Mouse (Mus musculus) forebrain, embryonic 13.5 days (tissue): ENCODE data around the gene Shank2. TPM values are rescaled to one million over a fixed set of nuclear protein-coding genes. Genes with fewer than 3 reads are reported as not detected.

ENCODE experiments used
- ATAC-seq: fragments of 200-750 bp; cut with Nextera tagmentation; 2 replicates; pipeline ENCODE4 v1.8.0; 2017
- H3K27ac ChIP-seq: fragments of 300-500 bp; sonication (generic); 2 replicates; pipeline ENCODE4 v1.5.1; 2015; ENCODE audit warnings: inconsistent platforms, mild to moderate bottlenecking, moderate library complexity
- H3K27me3 ChIP-seq: fragments of 300-500 bp; sonication (generic); 2 replicates; pipeline ENCODE4 v1.6.1; 2015; ENCODE audit warnings: mild to moderate bottlenecking, inconsistent platforms
- H3K36me3 ChIP-seq: fragments of 300-500 bp; sonication (generic); 2 replicates; pipeline ENCODE4 v1.6.1; 2015; ENCODE audit warnings: mild to moderate bottlenecking, inconsistent platforms; ENCODE audit not compliant: poor library complexity, severe bottlenecking
- H3K4me1 ChIP-seq: fragments of 300-500 bp; sonication (generic); 2 replicates; pipeline ENCODE4 v1.6.1; 2015; ENCODE audit warnings: inconsistent platforms
- H3K4me2 ChIP-seq: fragments of 300-500 bp; sonication (generic); 2 replicates; pipeline ENCODE4 v1.6.1; 2015; ENCODE audit warnings: inconsistent platforms, mild to moderate bottlenecking, moderate library complexity
- H3K4me3 ChIP-seq: fragments of 300-500 bp; sonication (generic); 2 replicates; pipeline ENCODE4 v1.5.1; 2015; ENCODE audit warnings: mild to moderate bottlenecking, inconsistent platforms
- H3K9ac ChIP-seq: fragments of 300-500 bp; sonication (generic); 2 replicates; pipeline ENCODE4 v1.6.1; 2015; ENCODE audit warnings: mild to moderate bottlenecking, inconsistent platforms
- H3K9me3 ChIP-seq: fragments of 300-500 bp; sonication (generic); replicated peaks from 2 replicates; pipeline ENCODE4 v1.6.1; 2016; ENCODE audit warnings: inconsistent platforms
- WGBS: fragments of 180-500 bp; shearing (Covaris S2); methylation state at CpG from one replicate; pipeline ENCODE4 v1.1.7; 2015; 5-methylcytosine and 5-hydroxymethylcytosine counted together
- polyA plus RNA-seq: library from polyadenylated mRNA; unstranded; fragments of >200 nt; fragmentation: Nextera tagmentation; extraction: Ambion mirVana; gene quantifications from 2 replicates; pipeline ENCODE4 v1.2.1, GENCODE M21; 2015

Gene Shank2
- polyA plus RNA-seq, 1 experiment from 2014 or later = 4.1 TPM

GRCm38 (mm10) chr7:144336626-144337025 lies 334.9 kb downstream of the Shank2 start:
- H3K9ac ChIP-seq = no peak overlapping the region
- no peaks in the 10 kb centered on the region for H3K36me3 ChIP-seq
- no peak overlapping the region for H3K4me3 ChIP-seq
- ATAC-seq = no peak
- no peaks in the 10 kb centered on the region for H3K27me3 ChIP-seq
- H3K4me1 ChIP-seq = no peaks in the 10 kb centered on the region
- no peak overlapping the region for H3K4me2 ChIP-seq
- no peak overlapping the region for H3K27ac ChIP-seq
- H3K9me3 ChIP-seq = no peaks in the 10 kb centered on the region

- no peaks in the 10 kb centered on the region for H3K36me3 ChIP-seq
- H3K4me3 ChIP-seq = no peak overlapping the region
- H3K9ac ChIP-seq = no peak overlapping the region
- no peak for ATAC-seq
- WGBS = 88% methylated on average over 5 of the region's 5 CpGs
- H3K9me3 ChIP-seq = no peaks in the 10 kb centered on the region
- no peaks in the 10 kb centered on the region for H3K27me3 ChIP-seq
- no peaks in the 10 kb centered on the region for H3K4me1 ChIP-seq
- no peak overlapping the region for H3K4me2 ChIP-seq
- H3K27ac ChIP-seq = no peak overlapping the region
Measured at GRCm38 (mm10) chr7:144338694-144339093, 337.0 kb downstream of the Shank2 start.

- WGBS = 92% methylated on average over 6 of the region's 6 CpGs
Measured at GRCm38 (mm10) chr7:144340376-144340775, 338.6 kb downstream of the Shank2 start.

DNA sequence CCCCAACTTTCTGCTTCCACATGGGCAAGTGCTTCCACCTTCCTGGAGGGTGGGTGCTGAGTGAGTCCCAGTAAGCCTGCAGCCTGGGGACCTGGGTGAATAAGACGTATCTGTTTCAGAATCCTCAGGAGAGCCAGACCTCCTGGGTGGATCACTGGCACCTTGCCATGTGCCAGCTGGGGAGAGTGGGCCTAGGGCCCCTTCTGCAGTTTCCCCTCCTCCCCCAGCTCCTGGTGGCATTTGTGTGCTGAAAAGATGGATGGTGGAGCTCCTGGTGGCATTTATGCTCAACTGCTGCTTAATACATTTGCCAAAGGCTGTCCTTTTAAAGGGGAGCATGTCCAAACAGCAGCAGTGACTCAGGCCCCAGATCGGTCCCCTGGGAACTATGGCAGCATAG lies 364.4 kb downstream of the Shank2 start:
- Histone ChIP-seq H3K36me3 (0 out of 2 replicates have a peak, but pooled peaks cover under 1% of the 10 kb centered on the region), H3K4me3 (no peak overlapping the region), H3K9ac (no peak overlapping the region), H3K27me3 (no peaks in the 10 kb centered on the region), H3K9me3 (peaks cover 1% of the 10 kb centered on the region; the same call in 1 of the 2 replicates), H3K4me1 (no peaks in the 10 kb centered on the region), H3K4me2 (no peak overlapping the region), H3K27ac (no peak overlapping the region)
- 78% methylated on average over 2 of the region's 2 CpGs for WGBS
- no peak for ATAC-seq

More at GRCm38 (mm10) chr7:144340376-144340775, 338.6 kb downstream of the Shank2 start:
- Histone ChIP-seq H3K9ac (no peak overlapping the region), H3K4me3 (no peak overlapping the region), H3K9me3 (no peaks in the 10 kb centered on the region), H3K36me3 (no peaks in the 10 kb centered on the region), H3K4me1 (no peaks in the 10 kb centered on the region), H3K4me2 (no peak overlapping the region), H3K27me3 (no peaks in the 10 kb centered on the region), H3K27ac (no peak overlapping the region)
- no peak for ATAC-seq

DNA sequence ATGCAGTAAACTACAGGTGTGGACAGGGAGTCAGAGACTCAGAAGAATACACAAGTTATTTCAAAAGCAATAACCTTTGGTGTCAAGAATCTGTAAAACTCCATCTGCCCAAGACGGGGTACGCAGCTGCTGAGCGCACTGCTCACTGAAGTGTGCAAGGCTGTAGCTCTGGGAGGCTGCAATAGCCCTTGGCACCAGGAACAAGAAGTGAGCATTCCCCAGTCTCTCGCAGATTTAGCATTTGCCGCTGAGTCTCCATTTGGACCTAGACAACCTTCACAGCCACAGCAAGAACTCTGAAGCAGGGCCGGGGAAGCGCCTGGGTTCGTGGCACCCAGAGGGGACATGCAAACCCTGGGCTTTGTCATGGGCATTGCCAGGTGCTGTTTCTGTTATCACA lies 371.3 kb downstream of the Shank2 start:
- Histone ChIP-seq H3K9ac (no peak overlapping the region), H3K9me3 (peaks cover 4% of the 10 kb centered on the region; the same call in 1 of the 2 replicates), H3K36me3 (0 out of 2 replicates have a peak, but pooled peaks cover 4% of the 10 kb centered on the region), H3K4me1 (no peaks in the 10 kb centered on the region), H3K27ac (no peak overlapping the region), H3K27me3 (no peaks in the 10 kb centered on the region), H3K4me3 (no peak overlapping the region), H3K4me2 (no peak overlapping the region)
- WGBS = 92% methylated on average over 8 of the region's 8 CpGs
- no peak for ATAC-seq

DNA sequence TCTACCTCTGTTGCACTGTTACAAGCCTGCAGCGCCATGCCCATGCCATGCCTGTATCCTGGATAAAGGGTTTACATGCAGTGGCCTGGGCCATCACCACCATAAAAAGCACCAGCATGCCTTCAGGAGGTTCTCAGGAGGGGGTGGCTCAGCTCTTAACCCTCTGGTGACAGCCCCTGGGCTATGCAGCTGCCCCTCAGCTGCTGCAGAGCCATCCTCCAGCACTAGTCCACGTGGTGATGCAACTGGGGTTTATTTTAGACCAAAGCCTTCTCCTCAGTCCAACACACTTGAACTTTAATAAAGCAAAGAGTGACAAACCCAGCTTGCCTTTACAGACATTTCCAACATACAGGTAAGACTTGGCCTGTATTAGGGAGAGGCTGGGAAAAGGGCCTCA lies 373.8 kb downstream of the Shank2 start:
- H3K27ac ChIP-seq = no peak overlapping the region
- H3K4me2 ChIP-seq = no peak overlapping the region
- peaks cover 4% of the 10 kb centered on the region; the same call in 1 of the 2 replicates for H3K9me3 ChIP-seq
- ATAC-seq = no peak
- no peak overlapping the region for H3K9ac ChIP-seq
- peaks cover 10% of the 10 kb centered on the region for H3K4me1 ChIP-seq
- H3K4me3 ChIP-seq = no peak overlapping the region
- no peaks in the 10 kb centered on the region for H3K27me3 ChIP-seq
- WGBS = 74% methylated on average over 2 of the region's 2 CpGs
- H3K36me3 ChIP-seq = 0 out of 2 replicates have a peak, but pooled peaks cover 4% of the 10 kb centered on the region

GRCm38 (mm10) chr7:144378254-144378653 lies 376.5 kb downstream of the Shank2 start:
- H3K4me3 ChIP-seq = no peak overlapping the region
- no peak overlapping the region for H3K9ac ChIP-seq
- no peak for ATAC-seq
- no peaks in the 10 kb centered on the region for H3K36me3 ChIP-seq
- H3K4me1 ChIP-seq = peaks cover 10% of the 10 kb centered on the region
- no peak overlapping the region for H3K27ac ChIP-seq
- H3K4me2 ChIP-seq = no peak overlapping the region
- no peaks in the 10 kb centered on the region for H3K27me3 ChIP-seq
- no peaks in the 10 kb centered on the region for H3K9me3 ChIP-seq
- WGBS = 87% methylated on average over 4 of the region's 4 CpGs

DNA sequence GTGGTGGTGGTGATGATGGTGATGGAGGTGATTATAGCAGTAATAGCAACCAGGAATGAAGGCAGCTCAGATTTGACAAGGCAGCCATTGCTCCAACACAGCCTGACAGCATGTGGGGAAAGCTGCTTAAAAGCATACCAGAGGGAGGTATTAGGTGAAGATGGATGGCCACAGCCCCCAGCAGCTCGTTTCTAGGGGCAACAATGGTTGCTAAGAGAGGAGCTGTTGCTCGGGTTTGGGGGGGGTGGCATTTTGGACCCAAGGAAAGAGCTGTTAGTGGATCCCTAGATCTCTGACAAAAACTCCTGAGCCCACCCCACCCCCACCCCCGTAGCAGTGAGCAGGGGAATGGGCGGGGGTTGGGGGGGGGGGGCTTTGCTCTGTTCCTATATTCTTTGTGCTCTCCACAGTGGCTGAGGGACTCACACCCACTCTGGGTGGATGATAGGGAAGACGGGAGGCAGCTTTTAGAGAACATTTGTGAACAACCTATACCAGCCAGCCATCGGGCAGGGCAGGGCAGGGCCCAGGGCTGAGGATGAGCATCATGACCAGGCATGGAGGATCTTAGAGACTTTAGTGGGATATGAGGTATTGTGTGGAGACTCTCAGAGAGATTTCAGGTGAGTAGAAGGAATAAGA lies 377.6 kb downstream of the Shank2 start:
- Histone ChIP-seq H3K27me3 (no peaks in the 10 kb centered on the region), H3K4me3 (no peak overlapping the region), H3K4me1 (peaks cover 10% of the 10 kb centered on the region), H3K36me3 (no peaks in the 10 kb centered on the region), H3K9me3 (no peaks in the 10 kb centered on the region), H3K27ac (no peak overlapping the region), H3K9ac (no peak overlapping the region), H3K4me2 (no peak overlapping the region)
- no peak for ATAC-seq
- 36% methylated on average over 6 of the region's 6 CpGs for WGBS

GRCm38 (mm10) chr7:144381588-144381987 lies 379.9 kb downstream of the Shank2 start:
- 77% methylated on average over 10 of the region's 10 CpGs for WGBS
- H3K4me2 ChIP-seq = no peak overlapping the region
- ATAC-seq = no peak
- H3K27ac ChIP-seq = no peak overlapping the region
- H3K9me3 ChIP-seq = no peaks in the 10 kb centered on the region
- H3K9ac ChIP-seq = no peak overlapping the region
- H3K4me1 ChIP-seq = peaks cover 10% of the 10 kb centered on the region
- no peaks in the 10 kb centered on the region for H3K27me3 ChIP-seq
- H3K4me3 ChIP-seq = no peak overlapping the region
- no peaks in the 10 kb centered on the region for H3K36me3 ChIP-seq

GRCm38 (mm10) chr7:144387537-144387936 lies 385.8 kb downstream of the Shank2 start:
- 89% methylated on average over 6 of the region's 6 CpGs for WGBS
- H3K27ac ChIP-seq = no peak overlapping the region
- no peak overlapping the region for H3K9ac ChIP-seq
- H3K4me1 ChIP-seq = no peaks in the 10 kb centered on the region
- no peak overlapping the region for H3K4me2 ChIP-seq
- ATAC-seq = no peak
- no peaks in the 10 kb centered on the region for H3K36me3 ChIP-seq
- H3K27me3 ChIP-seq = no peaks in the 10 kb centered on the region
- no peak overlapping the region for H3K4me3 ChIP-seq
- H3K9me3 ChIP-seq = no peaks in the 10 kb centered on the region

- no peaks in the 10 kb centered on the region for H3K4me1 ChIP-seq
- H3K4me3 ChIP-seq = no peak overlapping the region
- no peak for ATAC-seq
- H3K27ac ChIP-seq = no peak overlapping the region
- H3K9me3 ChIP-seq = no peaks in the 10 kb centered on the region
- no peaks in the 10 kb centered on the region for H3K36me3 ChIP-seq
- H3K4me2 ChIP-seq = no peak overlapping the region
- H3K9ac ChIP-seq = no peak overlapping the region
- H3K27me3 ChIP-seq = no peaks in the 10 kb centered on the region
- WGBS = 90% methylated on average over 2 of the region's 2 CpGs
Measured at GRCm38 (mm10) chr7:144389704-144390103, 388.0 kb downstream of the Shank2 start.

DNA sequence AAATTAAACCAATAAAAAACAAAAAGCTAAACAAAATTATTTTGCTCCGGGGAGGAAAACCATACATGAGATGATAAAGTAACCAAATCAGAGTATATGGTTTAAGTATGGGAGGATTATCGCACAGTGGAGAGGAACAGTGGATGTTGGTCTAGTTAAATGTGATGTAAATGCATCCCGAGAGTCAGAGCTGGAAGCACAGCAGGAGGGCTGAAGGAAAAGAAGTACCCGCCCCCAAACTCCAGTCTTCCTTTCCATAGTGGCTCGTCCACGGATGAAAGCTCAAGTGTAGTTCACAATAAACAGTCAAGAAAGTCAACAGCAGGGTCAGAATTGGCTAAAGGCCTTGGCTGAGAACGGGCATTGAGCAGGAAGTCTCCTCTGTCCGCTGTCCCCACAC lies 388.9 kb downstream of the Shank2 start:
- Histone ChIP-seq H3K9ac (no peak overlapping the region), H3K27ac (no peak overlapping the region), H3K36me3 (no peaks in the 10 kb centered on the region), H3K4me1 (no peaks in the 10 kb centered on the region), H3K4me3 (no peak overlapping the region), H3K9me3 (no peaks in the 10 kb centered on the region), H3K27me3 (no peaks in the 10 kb centered on the region), H3K4me2 (no peak overlapping the region)
- 46% methylated on average over 8 of the region's 8 CpGs for WGBS
- no peak for ATAC-seq

GRCm38 (mm10) chr7:144391727-144392126 lies 390.0 kb downstream of the Shank2 start:
- no peak overlapping the region for H3K9ac ChIP-seq
- WGBS = 86% methylated on average over 6 of the region's 6 CpGs
- no peak overlapping the region for H3K4me3 ChIP-seq
- no peak for ATAC-seq
- H3K9me3 ChIP-seq = no peaks in the 10 kb centered on the region
- no peaks in the 10 kb centered on the region for H3K4me1 ChIP-seq
- no peak overlapping the region for H3K4me2 ChIP-seq
- no peaks in the 10 kb centered on the region for H3K27me3 ChIP-seq
- H3K36me3 ChIP-seq = no peaks in the 10 kb centered on the region
- no peak overlapping the region for H3K27ac ChIP-seq
